8 mouse cellular contexts compared by ENCODE assay signal in genomic region chr7:71960453-71961230, GRCm38 (mm10).
DNase-seq lines count a peak whose midpoint lies in the region; ATAC-seq and TF ChIP-seq lines count a peak whose summit lies in the region.

No protein-coding gene starts in this region.

- no peak overlapping the region for H3K4me3 ChIP-seq in brown adipose tissue, adult 24 weeks (ENCODE audit: insufficient read depth, low read depth, low read length)
- H3K4me3 ChIP-seq in forebrain, postnatal 0 days (ENCODE audit: low read depth, low read length), result no peak overlapping the region
- no peak overlapping the region for H3K4me3 ChIP-seq in hindbrain, embryonic 11.5 days (ENCODE audit: low read depth, low read length)
- peak overlapping the region; percentile 27; the same call in 1 of the 2 replicates for H3K4me3 ChIP-seq in limb, embryonic 12.5 days (replicated peaks)

- no peaks in the 10 kb centered on the region for H3K9me3 ChIP-seq in forebrain, postnatal 0 days (ENCODE audit: low read length)
- H3K9me3 ChIP-seq in hindbrain, embryonic 11.5 days (ENCODE audit: control insufficient read depth, low read length), result no peaks in the 10 kb centered on the region
- no peaks in the 10 kb centered on the region for H3K9me3 ChIP-seq in limb, embryonic 12.5 days

- no peaks in the 10 kb centered on the region for H3K36me3 ChIP-seq in forebrain, postnatal 0 days (ENCODE audit: insufficient read depth)
- no peaks in the 10 kb centered on the region for H3K36me3 ChIP-seq in hindbrain, embryonic 11.5 days (ENCODE audit: control insufficient read depth, insufficient read depth, low read length)
- no peaks in the 10 kb centered on the region for H3K36me3 ChIP-seq in limb, embryonic 12.5 days

- no peak overlapping the region for H3K9ac ChIP-seq in forebrain, postnatal 0 days
- H3K9ac ChIP-seq in hindbrain, embryonic 11.5 days (ENCODE audit: low read depth, low read length), result 0 out of 2 replicates have a peak overlapping the region, but pooled peaks have one; percentile 47
- no peak overlapping the region; the same call in 1 of the 2 replicates for H3K9ac ChIP-seq in limb, embryonic 12.5 days (replicated peaks)

- peak; percentile 54 for DNase-seq in forebrain, postnatal 0 days
- DNase-seq in hindbrain, embryonic 11.5 days (ENCODE audit: low spot score), result peak; percentile 73
- peak; percentile 75 for DNase-seq in mesoderm, embryonic 11.5 days (ENCODE audit: low read depth, low spot score)
- peak; percentile 78 for DNase-seq in testis, postnatal 10 days (ENCODE audit: low spot score)
- no peak for DNase-seq in right cerebral cortex, postnatal 25 days
- no peak for DNase-seq in layer of hippocampus, adult 11-12 months (ENCODE audit: low spot score)

- H3K4me2 ChIP-seq in forebrain, postnatal 0 days (ENCODE audit: low read depth), result peak overlapping the region; percentile 15
- H3K4me2 ChIP-seq in hindbrain, embryonic 11.5 days (replicated peaks; ENCODE audit: low read depth, low read length), result peak overlapping the region; percentile 35
- H3K4me2 ChIP-seq in limb, embryonic 12.5 days, result peak overlapping the region; percentile 50

- H3K27ac ChIP-seq in brown adipose tissue, adult 24 weeks (replicated peaks; ENCODE audit: low read depth, low read length), result peak overlapping the region; percentile 24
- no peak overlapping the region for H3K27ac ChIP-seq in forebrain, postnatal 0 days (ENCODE audit: low read depth, low read length)
- H3K27ac ChIP-seq in hindbrain, embryonic 11.5 days (ENCODE audit: low read depth, low read length), result no peak overlapping the region
- H3K27ac ChIP-seq in limb, embryonic 12.5 days, result no peak overlapping the region

- ATAC-seq in forebrain, postnatal 0 days, result peak; percentile 88
- peak; percentile 76 for ATAC-seq in hindbrain, embryonic 11.5 days (ENCODE audit: low FRiP score)
- no peak for ATAC-seq in limb, embryonic 12.5 days (ENCODE audit: insufficient number of reproducible peaks, insufficient read depth, low FRiP score, low TSS enrichment, low read depth)

- H3K4me1 ChIP-seq in brown adipose tissue, adult 24 weeks (ENCODE audit: control insufficient read depth, insufficient read depth, insufficient read length, low read length), result no peaks in the 10 kb centered on the region
- peaks cover 7% of the 10 kb centered on the region for H3K4me1 ChIP-seq in forebrain, postnatal 0 days (ENCODE audit: insufficient read depth)
- H3K4me1 ChIP-seq in hindbrain, embryonic 11.5 days (replicated peaks; ENCODE audit: control insufficient read depth, insufficient read depth, low read length), result no peaks in the 10 kb centered on the region
- peaks cover 12% of the 10 kb centered on the region for H3K4me1 ChIP-seq in limb, embryonic 12.5 days (replicated peaks)

- WGBS in forebrain, postnatal 0 days, result 1% methylated on average over 11 of the region's 11 CpGs
- 6% methylated on average over 11 of the region's 11 CpGs for WGBS in hindbrain, embryonic 11.5 days
- WGBS in limb, embryonic 12.5 days, result 6% methylated on average over 11 of the region's 11 CpGs

- no peaks in the 10 kb centered on the region for H3K27me3 ChIP-seq in forebrain, postnatal 0 days (ENCODE audit: insufficient read depth, low read length)
- no peaks in the 10 kb centered on the region for H3K27me3 ChIP-seq in hindbrain, embryonic 11.5 days (ENCODE audit: control insufficient read depth, insufficient read depth, low read length)
- H3K27me3 ChIP-seq in limb, embryonic 12.5 days, result no peaks in the 10 kb centered on the region

- TF ChIP-seq CTCF in forebrain, postnatal 0 days (IDR thresholded peaks at IDR 0.05; ENCODE audit: low read depth), result no peak

Comparison
In these comparisons a context has a peak if more than half of its experiments do, and no peak if none do; other contexts are left out.
1. DNase-seq: peak in forebrain, postnatal 0 days (single experiment), hindbrain, embryonic 11.5 days (single experiment), mesoderm, embryonic 11.5 days (single experiment) and testis, postnatal 10 days (single experiment); none in right cerebral cortex, postnatal 25 days (single experiment) and layer of hippocampus, adult 11-12 months (single experiment).
2. Peak in every context shown above with its lines, with median percentiles within 50 percentile points of each other: H3K4me2 ChIP-seq.